Mouse (Mus musculus): ENCODE measurements around the gene Gjb5.

The Gjb5 gene

DNA sequence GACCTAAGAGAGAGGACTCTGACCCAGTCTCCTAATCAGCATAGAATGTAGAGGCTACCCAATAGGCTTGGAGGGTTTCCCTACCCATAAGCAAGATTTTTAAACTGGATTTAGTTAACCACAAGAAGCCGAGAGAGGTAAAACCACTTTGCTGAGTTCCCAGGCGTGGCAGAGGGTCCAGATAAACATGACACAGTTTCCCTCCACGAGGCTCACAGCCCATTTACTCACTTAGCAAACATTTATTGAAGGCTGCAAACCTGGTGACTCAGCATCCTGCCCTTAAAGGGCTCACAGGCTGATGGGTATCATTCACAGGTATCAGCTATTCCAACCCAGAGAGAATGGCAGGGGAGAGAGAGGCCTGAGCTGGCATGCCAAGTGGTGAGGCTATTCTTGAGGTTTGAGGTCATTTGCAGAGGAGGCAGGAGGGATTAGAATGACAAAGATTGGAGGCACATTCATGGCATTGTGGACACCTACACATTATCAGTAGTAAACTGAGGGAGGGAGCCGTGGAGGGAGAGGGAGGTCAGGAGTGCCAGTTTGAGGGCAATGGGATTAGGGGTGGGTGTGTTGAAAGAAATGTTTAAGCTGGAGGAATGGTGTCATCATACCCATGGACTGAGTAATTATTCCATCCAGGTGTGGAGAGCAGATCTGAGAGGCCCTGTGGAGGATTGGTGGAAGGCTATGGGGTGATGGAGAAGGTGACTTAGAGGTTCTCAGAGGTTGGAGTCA lies 8.3 kb downstream of the Gjb5 start:
- DNase-seq (ENCODE audit: low read depth), result no peak

- DNase-seq (ENCODE audit: low read depth), result no peak
Measured at GRCm38 (mm10) chr4:127345000-127345399, 13.0 kb downstream of the Gjb5 start.

GRCm38 (mm10) chr4:127341372-127341771 lies 16.6 kb downstream of the Gjb5 start:
- DNase-seq (ENCODE audit: low read depth), result no peak

DNA sequence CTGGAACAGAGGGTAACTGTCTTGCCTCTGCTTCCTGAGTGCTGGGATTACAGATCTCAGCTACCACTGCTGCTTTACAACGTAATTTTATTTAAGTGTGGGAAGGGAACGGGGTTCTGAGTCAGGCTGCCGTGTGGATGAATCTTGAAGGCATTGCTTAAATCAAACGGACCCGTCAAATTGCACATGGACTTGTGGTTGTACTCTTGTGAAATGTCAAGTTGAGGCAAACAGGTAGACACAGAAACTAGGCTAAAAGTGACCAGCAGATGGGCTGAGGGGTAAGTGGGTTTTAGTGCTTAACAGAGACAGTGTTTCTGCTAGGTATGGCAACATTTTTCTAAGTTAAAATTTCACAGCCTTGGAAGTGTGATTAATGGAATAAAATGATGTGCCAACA lies 20.3 kb downstream of the Gjb5 start:
- no peak for DNase-seq (ENCODE audit: low read depth)

- DNase-seq (ENCODE audit: low read depth), result no peak
Measured at GRCm38 (mm10) chr4:127334870-127335504, 23.0 kb downstream of the Gjb5 start.

- no peak for DNase-seq (ENCODE audit: low read depth)
Measured at GRCm38 (mm10) chr4:127331171-127331570, 26.8 kb downstream of the Gjb5 start.

DNA sequence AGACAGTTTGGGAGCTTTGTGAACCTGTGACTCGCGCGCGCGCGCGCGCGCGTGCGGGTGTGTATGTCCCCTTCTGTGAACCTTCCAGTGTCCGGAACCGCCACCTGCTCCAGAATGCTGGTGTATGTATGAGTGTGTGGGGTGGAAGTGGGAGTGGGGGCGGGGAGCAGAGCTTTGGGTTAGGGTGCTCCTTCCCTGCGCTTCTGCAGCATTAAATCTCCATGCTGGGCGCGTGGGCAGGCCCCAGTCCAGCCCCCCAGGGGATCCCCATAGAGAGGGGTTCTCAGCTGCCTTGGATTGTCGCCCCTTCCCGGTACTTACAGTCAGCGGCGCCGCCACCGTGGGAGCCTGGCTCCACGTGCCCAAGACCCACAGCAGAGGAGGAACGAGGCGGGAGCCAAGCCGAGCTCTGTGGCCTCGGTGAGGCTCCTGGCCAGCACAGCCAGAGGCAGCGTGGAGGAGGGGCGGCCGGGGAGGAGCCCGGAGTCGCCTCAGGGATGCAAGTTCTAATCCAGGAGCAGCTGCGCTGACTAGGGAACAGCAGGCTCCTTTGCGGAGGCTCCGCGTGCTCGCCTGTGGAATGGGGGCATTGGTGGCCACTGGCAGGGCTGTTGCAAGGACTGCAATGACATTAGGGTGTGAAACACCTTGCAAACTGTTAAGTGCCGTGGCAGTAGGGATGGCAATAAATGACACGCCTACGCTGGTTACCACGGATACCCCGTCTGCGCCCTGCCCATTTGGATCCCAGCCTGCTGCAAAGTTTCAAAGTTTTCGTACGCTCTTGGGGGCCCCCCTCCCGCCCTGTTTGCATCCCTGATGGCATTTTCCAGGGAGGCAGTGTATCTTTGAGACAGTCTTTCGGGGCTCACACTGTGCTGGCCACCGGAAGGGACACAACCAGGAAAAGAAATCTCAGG lies 27.5 kb downstream of the Gjb5 start, which contains the start of gene Gjb3:
Gjb3 (minus strand) TSS at position 664 of the 920 bp plus-strand sequence.
- DNase-seq (ENCODE audit: low read depth), result no peak

GRCm38 (mm10) chr4:127329751-127330150 lies 28.2 kb downstream of the Gjb5 start:
- DNase-seq (ENCODE audit: low read depth), result no peak

GRCm38 (mm10) chr4:127329046-127329445 lies 28.9 kb downstream of the Gjb5 start:
- no peak for DNase-seq (ENCODE audit: low read depth)

GRCm38 (mm10) chr4:127328378-127328777 lies 29.6 kb downstream of the Gjb5 start:
- peak; percentile 39 for DNase-seq (ENCODE audit: low read depth)

GRCm38 (mm10) chr4:127327749-127328148 lies 30.2 kb downstream of the Gjb5 start:
- peak; percentile 81 for DNase-seq (ENCODE audit: low read depth)

DNA sequence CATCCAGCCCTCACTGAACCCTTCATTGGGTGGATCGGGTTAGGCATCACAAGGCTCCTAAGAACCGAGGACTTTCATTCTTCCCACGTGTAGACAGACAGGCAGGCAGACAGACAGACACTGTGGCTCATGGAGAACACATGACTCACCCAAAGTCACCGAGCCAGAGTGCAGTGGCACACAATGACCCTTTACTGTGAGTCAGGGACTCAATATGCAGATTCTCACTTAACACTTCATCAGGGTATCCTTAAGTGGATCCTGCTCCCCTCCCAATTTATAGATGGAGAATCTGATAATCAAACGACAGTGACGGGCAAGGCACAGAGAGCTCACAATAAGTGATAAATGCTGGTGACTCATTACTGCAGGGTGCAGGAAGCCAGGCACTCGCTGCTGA lies 30.7 kb downstream of the Gjb5 start:
- peak; percentile 65 for DNase-seq (ENCODE audit: low read depth)

DNA sequence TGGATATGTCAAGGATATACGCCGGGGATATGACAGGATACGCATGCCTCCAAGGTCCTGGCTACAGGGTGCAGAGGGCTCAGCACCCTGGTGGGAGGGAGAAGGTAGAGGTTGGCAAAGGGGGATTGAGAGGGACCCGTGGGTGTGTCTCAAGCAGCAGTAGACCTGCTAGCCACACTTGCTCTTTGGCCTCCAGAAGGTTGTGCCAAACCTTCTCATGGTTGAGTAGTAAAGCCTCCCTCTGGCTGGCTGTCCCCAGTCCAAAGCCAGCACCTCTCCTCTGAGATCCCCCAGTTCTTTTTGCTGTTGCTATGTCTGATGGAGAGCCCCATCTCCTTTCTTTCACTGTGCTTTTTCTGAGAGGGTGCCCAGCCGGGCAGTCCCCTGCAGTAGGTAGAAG lies 32.7 kb downstream of the Gjb5 start:
- no peak for DNase-seq (ENCODE audit: low read depth)

GRCm38 (mm10) chr4:127324759-127325158 lies 33.2 kb downstream of the Gjb5 start:
- peak; percentile 88 for DNase-seq (ENCODE audit: low read depth)

DNA sequence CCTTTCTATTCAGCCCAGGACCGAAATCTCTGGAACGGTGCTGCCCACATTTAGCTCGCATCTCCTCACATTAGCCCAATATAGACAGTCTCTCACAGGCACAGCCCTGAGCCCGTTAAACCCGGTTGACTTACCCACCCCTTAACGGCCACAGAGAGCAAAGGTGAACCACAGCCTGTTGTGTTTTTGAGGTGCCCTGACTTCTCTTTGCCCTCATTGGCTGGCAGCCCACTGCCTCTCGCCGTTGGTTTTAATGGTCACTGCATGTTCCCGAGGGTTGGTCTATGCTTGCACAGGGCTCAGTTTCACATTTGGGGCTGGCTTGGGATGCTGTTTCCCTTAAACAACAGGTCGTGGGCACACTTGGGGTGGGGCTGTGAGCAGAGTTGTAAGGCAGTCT lies 33.7 kb downstream of the Gjb5 start:
- peak; percentile 44 for DNase-seq (ENCODE audit: low read depth)

DNA sequence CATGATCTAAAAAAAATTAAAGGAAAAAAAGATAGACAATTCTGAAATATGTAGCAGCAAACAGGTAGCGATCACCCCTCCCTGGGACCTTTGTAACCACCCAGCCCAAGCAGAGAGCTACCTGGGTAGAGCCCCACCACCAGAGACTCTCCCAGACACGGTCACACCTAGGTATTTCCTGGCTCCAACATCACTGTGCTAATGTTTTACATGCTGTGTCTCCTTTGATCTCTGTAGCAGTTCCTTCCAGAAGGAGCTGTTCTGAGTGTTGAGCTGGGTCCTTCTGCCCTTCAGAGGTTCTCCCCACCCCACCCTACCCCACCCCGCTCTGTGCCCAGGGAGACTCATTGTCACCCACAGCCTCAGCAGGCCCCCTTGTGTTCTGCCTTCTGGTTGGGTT lies 34.3 kb downstream of the Gjb5 start:
- DNase-seq (ENCODE audit: low read depth), result no peak

DNA sequence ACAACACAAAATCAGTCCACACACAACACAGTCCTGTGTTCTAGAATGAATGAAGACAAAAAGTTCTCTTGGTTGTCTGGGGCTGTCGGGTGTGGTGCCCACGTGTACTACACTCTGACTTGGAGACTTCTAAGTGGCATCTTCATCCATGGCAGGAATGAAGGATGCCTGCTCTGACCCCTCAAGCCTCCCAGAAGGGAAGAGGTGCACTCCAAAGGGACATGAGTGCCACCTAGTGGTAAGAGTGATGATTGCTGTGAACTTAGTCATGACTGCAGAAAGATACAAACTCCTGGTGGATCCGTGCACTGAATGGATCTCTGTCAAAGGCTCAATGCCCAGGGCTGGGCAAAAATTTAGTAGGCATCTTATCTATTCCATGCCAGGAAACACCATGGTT lies 38.4 kb downstream of the Gjb5 start:
- peak; percentile 74 for DNase-seq (ENCODE audit: low read depth)

DNA sequence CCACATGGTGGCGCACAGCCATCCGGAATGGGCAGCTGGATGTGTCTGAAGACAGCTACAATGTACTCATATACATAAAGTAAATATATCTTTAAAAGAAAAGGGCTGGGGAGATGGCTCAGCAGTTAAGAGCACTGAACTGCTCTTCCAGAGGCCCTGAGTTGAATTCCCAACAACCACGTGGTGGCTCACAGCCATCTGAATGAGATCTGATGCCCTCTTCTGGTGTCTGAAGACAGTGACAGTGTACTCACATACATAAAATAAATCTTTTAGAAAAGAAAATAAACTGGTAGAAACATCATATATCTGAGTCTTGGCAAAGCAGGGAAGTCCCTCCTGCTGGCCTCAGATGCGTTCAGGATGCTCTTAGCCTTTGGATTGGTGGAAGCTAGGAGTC lies 40.8 kb downstream of the Gjb5 start:
- peak; percentile 50 for DNase-seq (ENCODE audit: low read depth)

DNA sequence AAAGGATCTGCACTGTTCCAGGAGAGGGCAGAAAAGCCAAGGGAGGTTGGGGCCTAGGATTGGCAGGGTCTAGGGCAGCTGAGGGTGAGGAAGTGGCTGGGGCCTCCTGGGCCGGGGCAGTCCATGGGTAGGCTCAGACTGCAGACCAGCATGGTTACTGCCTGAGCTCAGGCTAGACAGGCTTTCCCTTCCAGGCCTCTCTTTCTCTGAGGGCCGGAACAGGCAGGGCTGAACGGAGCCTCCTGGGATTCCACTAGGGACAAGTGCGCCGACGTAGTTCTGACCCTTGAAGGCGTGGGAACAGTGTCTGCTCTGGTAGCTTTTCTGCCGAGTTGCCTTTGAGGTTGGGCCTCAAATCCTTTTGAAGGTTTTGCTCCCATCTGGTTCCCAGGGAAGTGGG lies 42.2 kb downstream of the Gjb5 start:
- no peak for DNase-seq (ENCODE audit: low read depth)

- DNase-seq (ENCODE audit: low read depth), result no peak
Measured at GRCm38 (mm10) chr4:127314585-127314984, 43.4 kb downstream of the Gjb5 start.

- DNase-seq (ENCODE audit: low read depth), result peak; percentile 74
Measured at GRCm38 (mm10) chr4:127313861-127314260, 44.1 kb downstream of the Gjb5 start, which contains the start of gene Gja4. Gja4 (minus strand) TSS chr4:127314039.

GRCm38 (mm10) chr4:127312349-127312748 lies 45.6 kb downstream of the Gjb5 start:
- DNase-seq (ENCODE audit: low read depth), result no peak

DNA sequence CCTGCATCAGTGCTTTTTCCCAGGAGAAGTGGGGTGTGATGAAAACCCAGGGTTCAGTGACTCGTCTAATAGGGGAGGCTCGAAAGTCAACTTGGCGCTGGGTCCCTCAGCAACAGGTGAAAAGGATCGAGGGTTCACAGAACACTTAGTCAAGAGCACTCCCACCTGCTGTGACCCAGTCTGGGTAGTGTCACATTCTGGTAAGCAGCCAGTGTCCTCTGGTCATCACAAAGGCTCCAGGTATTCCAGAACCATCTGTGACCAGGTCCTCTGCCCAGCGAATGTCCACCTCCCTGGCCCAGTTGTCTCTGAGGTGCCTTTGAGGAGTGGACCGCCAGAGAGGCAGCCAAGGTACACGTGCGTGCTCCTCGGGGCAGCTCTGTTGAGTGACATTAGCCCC lies 46.4 kb downstream of the Gjb5 start:
- no peak for DNase-seq (ENCODE audit: low read depth)
